11 mouse cellular contexts compared by ENCODE assay signal in the genomic region with DNA sequence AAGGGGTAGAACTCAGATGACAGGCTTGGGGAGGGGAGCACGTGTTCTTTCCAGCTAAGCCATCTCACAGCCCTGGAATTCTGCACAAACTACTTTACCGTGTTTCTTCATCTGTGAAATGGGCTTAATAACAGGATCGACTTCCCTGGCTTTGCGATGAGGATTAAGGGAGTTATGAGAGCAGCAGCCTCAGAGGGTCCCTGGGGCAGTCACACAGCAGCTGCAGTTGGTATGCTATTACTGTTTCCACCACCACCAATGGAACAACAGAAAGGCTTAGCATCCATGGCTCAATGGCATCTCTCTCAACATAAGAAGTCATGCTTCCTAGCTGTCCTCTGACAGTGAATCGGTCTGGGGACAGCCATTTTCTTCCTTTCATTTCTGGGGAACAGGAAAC. TPM values are rescaled to one million over a fixed set of nuclear protein-coding genes. Genes with fewer than 3 reads are reported as not detected.
DNase-seq lines count a peak whose midpoint lies in the region; ATAC-seq and TF ChIP-seq lines count a peak whose summit lies in the region.
"Had no signal": no experiment of that assay in that cellular context is flagged by ENCODE, and none has a peak within 500 bp of the region (broad histone marks: within the 10 kb centered on the region; RNA-seq: fewer than 3 reads in every experiment).

No protein-coding gene starts in this region.

- TF ChIP-seq RAD21 in CH12.LX (IDR thresholded peaks at IDR 0.05; ENCODE audit: low read depth, low read length), result no peak

- DNase-seq in hindbrain, postnatal 0 days (ENCODE audit: low spot score), result peak; percentile 18
- DNase-seq in hindbrain, embryonic 10.5 days (ENCODE audit: low spot score), result no peak
- peak; percentile 21 for DNase-seq in CH12.LX (ENCODE audit: extremely low read depth)
- no peak for DNase-seq in embryonic facial prominence, embryonic 10.5 days (ENCODE audit: low spot score)
- DNase-seq in limb, embryonic 14.5 days (ENCODE audit: low spot score), result peak; percentile 13
- no peak for DNase-seq in cerebellum, adult 11-12 months
- no peak for DNase-seq in B cell, adult 2 months
- DNase-seq: adrenal gland, postnatal 14 days; cerebellum, adult 18-20 months; thymus, postnatal 14 days had no signal

- dilution Hi-C loops in CH12.LX (cut with MboI; ENCODE audit: extremely low pct_ligation_motif_present, extremely low pct_unique_long_range_greater_than_20kb, low sequenced_read_pairs), result no loop called here

- H3K9ac ChIP-seq in hindbrain, postnatal 0 days (replicated peaks; ENCODE audit: low read length), result no peak overlapping the region
- H3K9ac ChIP-seq in CH12.LX (ENCODE audit: insufficient read depth, low read depth), result 0 out of 2 replicates have a peak overlapping the region, but pooled peaks have one; percentile 45
- no peak overlapping the region for H3K9ac ChIP-seq in limb, embryonic 14.5 days (ENCODE audit: low read depth, low read length, severe bottlenecking)
- H3K9ac ChIP-seq: limb, embryonic 15.5 days had no signal

- TF ChIP-seq POLR2A in CH12.LX (IDR thresholded peaks at IDR 0.05; ENCODE audit: low read depth, low read length), result no peak
- no peak for TF ChIP-seq POLR2A in limb, embryonic 14.5 days (IDR thresholded peaks at IDR 0.05; ENCODE audit: borderline replicate concordance, extremely low read depth, insufficient read depth, insufficient read length)

- no peak overlapping the region for H3K4me3 ChIP-seq in hindbrain, postnatal 0 days (ENCODE audit: low read length)
- H3K4me3 ChIP-seq in hindbrain, embryonic 10.5 days, result no peak overlapping the region
- no peak overlapping the region for H3K4me3 ChIP-seq in CH12.LX (replicated peaks in 1 of 3; ENCODE audit: low read depth in 2 of 3, low read length in 2 of 3, poor library complexity in 1 of 3)
- H3K4me3 ChIP-seq in embryonic facial prominence, embryonic 10.5 days, result no peak overlapping the region
- no peak overlapping the region for H3K4me3 ChIP-seq in limb, embryonic 14.5 days (replicated peaks; ENCODE audit: low read length)
- H3K4me3 ChIP-seq: limb, embryonic 15.5 days had no signal

- H3K79me2 ChIP-seq in CH12.LX (replicated peaks; ENCODE audit: control insufficient read depth, extremely low read depth, insufficient read depth, poor library complexity, severe bottlenecking), result peaks cover 11% of the 10 kb centered on the region

- no peak for ATAC-seq in hindbrain, postnatal 0 days
- peak; percentile 65; the same call in 1 of the 2 replicates for ATAC-seq in limb, embryonic 14.5 days (ENCODE audit: low FRiP score, low read depth)

- H3K9me3 ChIP-seq in hindbrain, postnatal 0 days (ENCODE audit: low read length), result no peaks in the 10 kb centered on the region
- no peaks in the 10 kb centered on the region for H3K9me3 ChIP-seq in hindbrain, embryonic 10.5 days
- no peaks in the 10 kb centered on the region for H3K9me3 ChIP-seq in CH12.LX (replicated peaks; ENCODE audit: low read length)
- no peaks in the 10 kb centered on the region for H3K9me3 ChIP-seq in embryonic facial prominence, embryonic 10.5 days
- H3K9me3 ChIP-seq in limb, embryonic 14.5 days (ENCODE audit: control insufficient read depth, low read length), result no peaks in the 10 kb centered on the region
- H3K9me3 ChIP-seq: limb, embryonic 15.5 days had no signal

- H3K4me1 ChIP-seq in hindbrain, postnatal 0 days (ENCODE audit: insufficient read depth, low read length), result no peaks in the 10 kb centered on the region; the same call in 1 of the 2 replicates
- H3K4me1 ChIP-seq in hindbrain, embryonic 10.5 days (replicated peaks), result peaks cover 28% of the 10 kb centered on the region
- peaks cover 32 to 94% of the 10 kb centered on the region in 2 experiments for H3K4me1 ChIP-seq in CH12.LX (ENCODE audit: control insufficient read depth in 1 of 2, insufficient read depth in 2 of 2)
- H3K4me1 ChIP-seq in embryonic facial prominence, embryonic 10.5 days, result peaks cover 56% of the 10 kb centered on the region
- H3K4me1 ChIP-seq in limb, embryonic 14.5 days (ENCODE audit: control insufficient read depth, insufficient read depth, low read length), result peaks cover 24% of the 10 kb centered on the region

- no peak overlapping the region for H3K4me2 ChIP-seq in hindbrain, postnatal 0 days (ENCODE audit: low read depth, low read length)
- H3K4me2 ChIP-seq in CH12.LX (ENCODE audit: insufficient read depth, low read depth, poor library complexity, severe bottlenecking), result peak overlapping the region; percentile 39
- no peak overlapping the region for H3K4me2 ChIP-seq in limb, embryonic 14.5 days (replicated peaks; ENCODE audit: low read depth, low read length, severe bottlenecking)
- H3K4me2 ChIP-seq: limb, embryonic 15.5 days had no signal

- in situ Hi-C loops in CH12.LX (cut with MboI; ENCODE audit: low pct_ligation_motif_present, low pct_unique_long_range_greater_than_20kb, low sequenced_read_pairs), result no loop called here

- no peak for TF ChIP-seq EP300 in CH12.LX (IDR thresholded peaks at IDR 0.05; ENCODE audit: low read length)

- TF ChIP-seq CTCF in hindbrain, postnatal 0 days (IDR thresholded peaks at IDR 0.05; ENCODE audit: low read depth), result no peak
- TF ChIP-seq CTCF in CH12.LX (conservative IDR thresholded peaks at IDR 0.05 in 1 of 2, IDR thresholded peaks at IDR 0.05 in 1 of 2; ENCODE audit: low read depth in 2 of 2, low read length in 2 of 2), result no peak

- H3K36me3 ChIP-seq in hindbrain, postnatal 0 days (ENCODE audit: insufficient read depth, low read length), result no peaks in the 10 kb centered on the region
- no peaks in the 10 kb centered on the region for H3K36me3 ChIP-seq in hindbrain, embryonic 10.5 days
- peaks cover 0 to 6% of the 10 kb centered on the region in 2 experiments for H3K36me3 ChIP-seq in CH12.LX (replicated peaks in 1 of 2; ENCODE audit: control insufficient read depth in 1 of 2, insufficient read depth in 1 of 2, low read length in 1 of 2)
- H3K36me3 ChIP-seq in embryonic facial prominence, embryonic 10.5 days (replicated peaks), result no peaks in the 10 kb centered on the region
- no peaks in the 10 kb centered on the region for H3K36me3 ChIP-seq in limb, embryonic 14.5 days (ENCODE audit: control insufficient read depth, insufficient read depth, low read length)
- H3K36me3 ChIP-seq: limb, embryonic 15.5 days had no signal

- no peaks in the 10 kb centered on the region for H3K27me3 ChIP-seq in hindbrain, postnatal 0 days (ENCODE audit: insufficient read depth, low read length)
- H3K27me3 ChIP-seq in hindbrain, embryonic 10.5 days (ENCODE audit: insufficient read depth, poor library complexity, severe bottlenecking), result no peaks in the 10 kb centered on the region
- no peaks in the 10 kb centered on the region for H3K27me3 ChIP-seq in CH12.LX (replicated peaks)
- H3K27me3 ChIP-seq in embryonic facial prominence, embryonic 10.5 days (replicated peaks; ENCODE audit: low read depth, poor library complexity, severe bottlenecking), result no peaks in the 10 kb centered on the region
- H3K27me3 ChIP-seq in limb, embryonic 14.5 days (ENCODE audit: control insufficient read depth, insufficient read depth, low read length), result no peaks in the 10 kb centered on the region
- H3K27me3 ChIP-seq: limb, embryonic 15.5 days had no signal

- 80% methylated on average over 5 of the region's 5 CpGs for WGBS in hindbrain, postnatal 0 days
- 89% methylated on average over 5 of the region's 5 CpGs for WGBS in hindbrain, embryonic 10.5 days
- WGBS in embryonic facial prominence, embryonic 10.5 days, result 68% methylated on average over 5 of the region's 5 CpGs
- WGBS in limb, embryonic 14.5 days, result 75% methylated on average over 5 of the region's 5 CpGs

- no peak overlapping the region for H3K27ac ChIP-seq in hindbrain, postnatal 0 days
- H3K27ac ChIP-seq in hindbrain, embryonic 10.5 days, result no peak overlapping the region
- H3K27ac ChIP-seq in CH12.LX (ENCODE audit: insufficient read depth, low read depth), result no peak overlapping the region
- H3K27ac ChIP-seq in embryonic facial prominence, embryonic 10.5 days (replicated peaks), result peak overlapping the region; percentile 40
- H3K27ac ChIP-seq in limb, embryonic 14.5 days (replicated peaks; ENCODE audit: low read depth, low read length), result no peak overlapping the region
- H3K27ac ChIP-seq: limb, embryonic 15.5 days had no signal

TF ChIP-seq in CH12.LX, 34 proteins besides CTCF, POLR2A, EP300 and RAD21:
- TF ChIP-seq BHLHE40 (IDR thresholded peaks at IDR 0.05; ENCODE audit: low read depth, low read length), result no peak
TF ChIP-seq in CH12.LX: peak in this region for 0.

RNA-seq across cellular contexts. Expression of gene Trak2, which starts 20.7 kb away (rescaled TPM):
- total RNA-seq in hindbrain, postnatal 0 days (2014; rRNA removed), result 44.7 and 72.1 TPM in 2 replicates
- polyA plus RNA-seq in hindbrain, postnatal 0 days (2015; fragmentation: Nextera tagmentation; extraction: Ambion mirVana), result 14.7 and 15.7 TPM in 2 replicates
- 11.0 and 12.0 TPM in 2 replicates for polyA plus RNA-seq in hindbrain, embryonic 10.5 days (2016; fragmentation: Nextera tagmentation; extraction: Ambion mirVana)
- total RNA-seq in CH12.LX (2012; rRNA removed) (7.7 and 9.7 TPM in 2 replicates), CH12.LX (2014; rRNA removed) (11.4 and 13.5 TPM in 2 replicates)
- 15.0 and 16.7 TPM in 2 replicates for polyA plus RNA-seq in CH12.LX (2012; ENCODE audit: insufficient read length, low read depth)
- polyA plus RNA-seq in embryonic facial prominence, embryonic 10.5 days (2016; fragmentation: Nextera tagmentation; extraction: Ambion mirVana), result 9.5 and 9.9 TPM in 2 replicates
- polyA plus RNA-seq in limb, embryonic 14.5 days (2012; rRNA removed), result 15.8 and 19.9 TPM in 2 replicates
- polyA plus RNA-seq in limb, embryonic 14.5 days (2014; fragmentation: Nextera tagmentation; extraction: Ambion mirVana), result 11.9 and 12.5 TPM in 2 replicates

RNA-seq across cellular contexts. Expression of gene Stradb, which starts 20.8 kb away (rescaled TPM):
- total RNA-seq in hindbrain, postnatal 0 days (2014; rRNA removed), result 33.0 and 42.9 TPM in 2 replicates
- 85.6 and 95.5 TPM in 2 replicates for polyA plus RNA-seq in hindbrain, postnatal 0 days (2015; fragmentation: Nextera tagmentation; extraction: Ambion mirVana)
- 29.9 and 34.1 TPM in 2 replicates for polyA plus RNA-seq in hindbrain, embryonic 10.5 days (2016; fragmentation: Nextera tagmentation; extraction: Ambion mirVana)
- total RNA-seq in CH12.LX (2012; rRNA removed) (2.5 and 3.4 TPM in 2 replicates), CH12.LX (2014; rRNA removed) (4.4 and 5.0 TPM in 2 replicates)
- polyA plus RNA-seq in CH12.LX (2012; ENCODE audit: insufficient read length, low read depth), result 5.7 and 6.1 TPM in 2 replicates
- polyA plus RNA-seq in embryonic facial prominence, embryonic 10.5 days (2016; fragmentation: Nextera tagmentation; extraction: Ambion mirVana), result 27.2 and 27.7 TPM in 2 replicates
- polyA plus RNA-seq in limb, embryonic 14.5 days (2012; rRNA removed), result 15.9 and 18.6 TPM in 2 replicates
- polyA plus RNA-seq in limb, embryonic 14.5 days (2014; fragmentation: Nextera tagmentation; extraction: Ambion mirVana), result 21.6 and 22.3 TPM in 2 replicates

Comparison
In these comparisons a context has a peak if more than half of its experiments do, and no peak if none do; other contexts are left out.
1. DNase-seq: peak in hindbrain, postnatal 0 days (single experiment), CH12.LX (single experiment) and limb, embryonic 14.5 days (single experiment); none in hindbrain, embryonic 10.5 days (single experiment), embryonic facial prominence, embryonic 10.5 days (single experiment), cerebellum, adult 11-12 months (single experiment) and B cell, adult 2 months (0 of 2).